ENCODE assay signal across 9 mouse cellular contexts in genomic region chr5:109602585-109602984, GRCm38 (mm10). TPM values are rescaled to one million over a fixed set of nuclear protein-coding genes. Genes with fewer than 3 reads are reported as not detected.
DNase-seq lines count a peak whose midpoint lies in the region; ATAC-seq and TF ChIP-seq lines count a peak whose summit lies in the region.
"Had no signal": no experiment of that assay in that cellular context is flagged by ENCODE, and none has a peak within 500 bp of the region (broad histone marks: within the 10 kb centered on the region; RNA-seq: fewer than 3 reads in every experiment).

No protein-coding gene starts in this region.

- H3K9ac ChIP-seq in embryonic facial prominence, embryonic 14.5 days (ENCODE audit: low read depth, low read length): no peak overlapping the region
- H3K9ac ChIP-seq: limb, embryonic 12.5 days had no signal

- intact Hi-C loops in gastrocnemius, adult 2 months (cut with DNase I): no loop called here
- intact Hi-C loops in gastrocnemius, postnatal 14 days (cut with DNase I; ENCODE audit: low total_unique reads): no loop called here

- H3K4me2 ChIP-seq in embryonic facial prominence, embryonic 14.5 days (ENCODE audit: low read depth, low read length): no peak overlapping the region
- H3K4me2 ChIP-seq: limb, embryonic 12.5 days had no signal

- no peak overlapping the region for H3K27ac ChIP-seq in gastrocnemius, adult 2 months
- H3K27ac ChIP-seq in embryonic facial prominence, embryonic 14.5 days (replicated peaks; ENCODE audit: low read depth, low read length): no peak overlapping the region
- H3K27ac ChIP-seq: limb, embryonic 12.5 days had no signal

- no peak for ATAC-seq in embryonic facial prominence, embryonic 14.5 days (ENCODE audit: low read depth)

- H3K4me3 ChIP-seq in gastrocnemius, adult 2 months: no peak overlapping the region
- H3K4me3 ChIP-seq in embryonic facial prominence, embryonic 14.5 days (ENCODE audit: low read depth, low read length): no peak overlapping the region
- H3K4me3 ChIP-seq: limb, embryonic 12.5 days had no signal

- H3K27me3 ChIP-seq in embryonic facial prominence, embryonic 14.5 days (replicated peaks; ENCODE audit: control insufficient read depth, insufficient read depth, low read length): no peaks in the 10 kb centered on the region
- H3K27me3 ChIP-seq: limb, embryonic 12.5 days had no signal

- H3K4me1 ChIP-seq in embryonic facial prominence, embryonic 14.5 days (ENCODE audit: control insufficient read depth, insufficient read depth, low read length): no peaks in the 10 kb centered on the region
- H3K4me1 ChIP-seq: limb, embryonic 12.5 days had no signal

- no peaks in the 10 kb centered on the region for H3K36me3 ChIP-seq in embryonic facial prominence, embryonic 14.5 days (ENCODE audit: control insufficient read depth, insufficient read depth, low read length)
- H3K36me3 ChIP-seq: limb, embryonic 12.5 days had no signal

- H3K9me3 ChIP-seq in embryonic facial prominence, embryonic 14.5 days (ENCODE audit: control insufficient read depth, low read length): peaks cover 14% of the 10 kb centered on the region; the same call in 1 of the 2 replicates

- peak; percentile 38 for TF ChIP-seq CTCF in gastrocnemius, adult 2 months (IDR thresholded peaks at IDR 0.05)

- DNase-seq in gastrocnemius, adult 2 months: no peak
- DNase-seq in gastrocnemius, postnatal 14 days: no peak
- DNase-seq in right cerebral cortex, adult 2 months (ENCODE audit: low spot score in 2 of 2): peak; percentile 4 to 8
- no peak for DNase-seq in right cerebral cortex, postnatal 36 days (ENCODE audit: low spot score in 2 of 2)
- DNase-seq in embryonic facial prominence, embryonic 14.5 days (ENCODE audit: low spot score): peak; percentile 47
- DNase-seq in lung, postnatal 10 days: peak; percentile 29
- DNase-seq in thymus, postnatal 36 days: peak; percentile 9 to 10
- no peak for DNase-seq in gastrocnemius, adult 18-20 months (ENCODE audit: low spot score)

- WGBS in embryonic facial prominence, embryonic 14.5 days: 61% methylated on average over 1 of the region's 1 CpGs

RNA-seq across cellular contexts. Expression of gene Crlf2, which starts 43.8 kb away (rescaled TPM):
- 1 to 10 TPM; 2.0 to 3.4 TPM for total RNA-seq in gastrocnemius, adult 2 months (2021)
- 1 to 10 TPM; 8.0 to 8.5 TPM for total RNA-seq in gastrocnemius, postnatal 14 days (2021)
- polyA plus RNA-seq in embryonic facial prominence, embryonic 14.5 days (2014; fragmentation: Nextera tagmentation; extraction: Ambion mirVana): 7.8 and 7.9 TPM in 2 replicates
- total RNA-seq in gastrocnemius, adult 18-20 months (2021): 1 to 10 TPM; 1.8 to 2.7 TPM

Comparison
In these comparisons a context has a peak if more than half of its experiments do, and no peak if none do; other contexts are left out.
1. DNase-seq: peak in right cerebral cortex, adult 2 months (2 of 2), embryonic facial prominence, embryonic 14.5 days (single experiment), lung, postnatal 10 days (single experiment) and thymus, postnatal 36 days (2 of 2); none in gastrocnemius, adult 2 months (single experiment), gastrocnemius, postnatal 14 days (single experiment), right cerebral cortex, postnatal 36 days (0 of 2) and gastrocnemius, adult 18-20 months (single experiment).